Mouse (Mus musculus) retina, postnatal 1 day (tissue): ENCODE data around the gene Stard3.

Source experiments
- DNase-seq: peaks from one replicate; pipeline ENCODE4 v3.0.0-alpha.2; 2012

The Stard3 gene

GRCm38 (mm10) chr11:98400816-98401215 lies 42.6 kb downstream of the Stard3 start:
- DNase-seq: no peak

GRCm38 (mm10) chr11:98406621-98407020 lies 48.5 kb downstream of the Stard3 start:
- no peak for DNase-seq

- DNase-seq: no peak
These were observed 50.7 kb downstream of the Stard3 start for GRCm38 (mm10) chr11:98408872-98409271.

GRCm38 (mm10) chr11:98409341-98409822 lies 51.2 kb downstream of the Stard3 start:
- DNase-seq: peak; percentile 74

GRCm38 (mm10) chr11:98412273-98412796 lies 54.2 kb downstream of the Stard3 start, which contains the start of gene Erbb2:
Gene Erbb2 (plus strand): TSS chr11:98412470.
- peak; percentile 84 for DNase-seq

GRCm38 (mm10) chr11:98412797-98413301 lies 54.7 kb downstream of the Stard3 start:
- DNase-seq: peak; percentile 61

GRCm38 (mm10) chr11:98413731-98414130 lies 55.6 kb downstream of the Stard3 start:
- DNase-seq: peak; percentile 23

- DNase-seq: no peak
These were observed 56.0 kb downstream of the Stard3 start for GRCm38 (mm10) chr11:98414162-98414561.

- DNase-seq: no peak
These were observed 58.9 kb downstream of the Stard3 start for GRCm38 (mm10) chr11:98417074-98417473.

- no peak for DNase-seq
These were observed 60.1 kb downstream of the Stard3 start for GRCm38 (mm10) chr11:98418273-98418672.

GRCm38 (mm10) chr11:98418939-98419547 lies 60.9 kb downstream of the Stard3 start:
- DNase-seq: no peak

- no peak for DNase-seq
These were observed 68.4 kb downstream of the Stard3 start for GRCm38 (mm10) chr11:98426592-98426991.

- DNase-seq: no peak
These were observed 70.3 kb downstream of the Stard3 start for GRCm38 (mm10) chr11:98428436-98428835.
